Mouse (Mus musculus) telencephalon, adult 2 months (tissue): ENCODE measurements around the gene Olfr1204.

ENCODE experiments used
- DNase-seq: peaks from one replicate; pipeline ENCODE4 v3.0.0-alpha.2; 2011; ENCODE audit warnings: low read depth, low spot score

Gene Olfr1204

DNA sequence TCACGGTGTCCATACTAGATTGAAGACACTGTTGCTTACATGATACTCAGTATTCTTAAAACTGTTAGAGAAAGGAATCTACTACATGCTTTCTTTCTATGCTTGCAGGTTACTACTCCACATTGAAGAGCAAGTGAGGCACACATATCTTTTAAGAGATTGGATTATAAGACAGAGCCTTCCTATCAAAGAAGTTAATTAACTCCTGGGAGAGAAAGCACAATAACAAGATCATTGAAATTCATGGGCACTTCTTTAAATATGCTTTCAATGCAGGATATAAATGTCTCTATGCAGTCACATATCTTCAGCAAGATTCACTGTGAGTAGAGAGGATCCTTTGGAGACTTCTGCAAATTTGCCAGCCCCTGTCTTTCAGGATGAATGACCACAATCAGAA lies at the start of gene Olfr1204:
TSS of gene Olfr1204 (plus strand) at position 301 of the 400 bp plus-strand sequence.
- DNase-seq = no peak

DNA sequence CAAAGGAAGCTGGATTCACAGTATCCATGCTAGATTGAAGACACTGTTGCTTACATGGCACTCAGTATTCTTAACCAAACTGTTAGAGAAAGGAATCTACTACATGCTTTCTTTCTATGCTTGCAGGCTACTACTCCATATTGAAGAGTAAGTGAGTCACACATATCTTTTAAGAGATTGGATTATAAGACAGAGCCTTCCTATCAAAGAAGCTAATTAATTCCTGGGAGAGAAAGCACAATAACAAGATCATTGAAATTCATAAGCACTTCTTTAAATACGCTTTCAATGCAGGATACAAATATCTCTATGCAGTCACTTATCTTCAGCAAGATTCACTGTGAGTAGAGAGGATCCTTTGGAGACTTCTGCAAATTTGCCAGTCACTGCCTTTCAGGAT lies 34.9 kb upstream of the Olfr1204 start, which contains the start of gene Olfr1202:
TSS of gene Olfr1202 (plus strand) at position 301 of the 400 bp plus-strand sequence.
- DNase-seq = no peak

DNA sequence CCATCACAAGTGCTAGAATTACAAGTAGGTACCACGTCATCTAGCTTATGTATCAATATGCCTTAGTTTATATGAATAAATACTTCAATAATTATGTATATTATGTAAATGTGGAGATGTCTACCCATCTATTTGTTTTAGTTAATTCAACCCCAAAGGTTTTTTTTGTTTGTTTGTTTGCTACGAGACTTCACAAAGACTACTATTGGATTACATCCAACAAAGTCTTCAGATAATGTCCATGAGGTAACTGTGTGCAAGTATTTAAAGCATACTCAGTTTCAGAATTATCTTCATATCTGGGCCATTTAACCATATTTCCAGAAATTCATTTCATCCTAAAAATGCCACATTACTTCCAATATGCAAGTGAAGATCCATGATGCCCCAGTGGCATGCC lies 19.7 kb upstream of the Olfr1204 start, which contains the start of gene Olfr1205:
TSS of gene Olfr1205 (plus strand) at position 301 of the 400 bp plus-strand sequence.
- no peak for DNase-seq

DNA sequence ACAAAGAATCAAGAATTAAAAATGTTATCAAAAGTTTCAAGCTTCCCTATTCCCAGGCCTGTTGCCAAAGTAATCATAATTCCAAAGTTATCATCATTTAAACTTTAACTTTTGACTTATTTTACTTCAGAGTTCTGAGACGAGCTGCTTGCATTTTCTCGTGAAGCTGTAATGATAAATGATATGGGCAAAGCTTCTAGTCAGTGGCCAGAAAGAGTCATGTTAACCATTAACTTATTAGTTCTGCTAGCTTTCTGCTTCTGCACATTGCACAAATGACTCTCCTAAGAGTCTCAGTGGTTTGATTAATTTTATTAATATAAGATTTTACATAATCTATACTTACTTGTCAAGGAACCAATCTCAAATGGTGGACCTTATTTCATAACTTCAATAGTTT lies 10.6 kb upstream of the Olfr1204 start:
- no peak for DNase-seq

DNA sequence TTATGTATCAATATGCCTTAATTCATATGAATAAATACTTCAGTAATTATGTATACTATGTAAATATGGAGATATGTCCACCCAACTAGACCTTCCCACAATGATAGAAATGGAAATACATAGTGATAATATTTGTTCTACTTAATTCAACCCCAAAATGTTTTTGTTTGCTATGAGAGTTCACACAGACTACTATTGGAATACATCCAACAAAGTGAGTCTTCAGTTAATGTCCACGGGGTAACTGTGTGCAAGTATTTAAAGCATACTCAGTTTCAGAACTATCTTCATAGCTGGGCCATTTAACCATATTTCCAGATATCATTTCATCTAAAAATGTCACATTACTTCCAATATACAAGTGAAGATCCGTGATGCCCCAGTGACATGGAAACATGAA lies 13.8 kb downstream of the Olfr1204 start, which contains the start of gene Olfr1206:
TSS of gene Olfr1206 (plus strand) at position 301 of the 400 bp plus-strand sequence.
- DNase-seq = no peak

DNA sequence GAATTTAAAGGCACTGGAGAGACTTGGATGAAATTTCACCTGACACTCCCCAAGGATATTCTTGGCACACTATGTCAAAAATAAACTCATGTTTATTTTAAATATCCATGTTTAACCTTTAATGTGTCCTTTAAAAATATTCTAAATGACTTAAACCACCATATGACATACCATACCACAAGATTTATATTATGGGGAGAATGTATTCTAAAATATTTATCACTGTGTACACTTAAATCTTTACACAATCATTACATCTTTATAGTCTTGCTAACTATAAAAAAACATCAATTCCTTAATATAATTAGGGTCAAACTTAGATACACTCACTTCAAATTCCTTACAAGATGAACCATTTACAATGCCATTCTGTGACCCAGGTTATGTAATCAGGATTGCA lies 53.1 kb downstream of the Olfr1204 start, which contains the start of gene Olfr1208:
TSS of gene Olfr1208 (minus strand) at position 101 of the 400 bp plus-strand sequence.
- no peak for DNase-seq
